Mouse (Mus musculus) B cell, adult (primary cell): ENCODE results near the gene Gpt2. TPM values are rescaled to one million over a fixed set of nuclear protein-coding genes. Genes with fewer than 3 reads are reported as not detected.

Experiments used
- total RNA-seq: library from RNA; stranded (reverse); gene quantifications from 4 replicates; pipeline ENCODE4 v1.2.4, GENCODE M21; 2023; ENCODE audit not compliant: inconsistent age

The Gpt2 gene
- 1.2 to 4.9 TPM (median 2.1 TPM) in 4 replicates for total RNA-seq

GRCm38 (mm10) chr8:85492125-85492875 lies at the start of gene Gpt2:
Gpt2 (plus strand) TSS chr8:85492576.

DNA sequence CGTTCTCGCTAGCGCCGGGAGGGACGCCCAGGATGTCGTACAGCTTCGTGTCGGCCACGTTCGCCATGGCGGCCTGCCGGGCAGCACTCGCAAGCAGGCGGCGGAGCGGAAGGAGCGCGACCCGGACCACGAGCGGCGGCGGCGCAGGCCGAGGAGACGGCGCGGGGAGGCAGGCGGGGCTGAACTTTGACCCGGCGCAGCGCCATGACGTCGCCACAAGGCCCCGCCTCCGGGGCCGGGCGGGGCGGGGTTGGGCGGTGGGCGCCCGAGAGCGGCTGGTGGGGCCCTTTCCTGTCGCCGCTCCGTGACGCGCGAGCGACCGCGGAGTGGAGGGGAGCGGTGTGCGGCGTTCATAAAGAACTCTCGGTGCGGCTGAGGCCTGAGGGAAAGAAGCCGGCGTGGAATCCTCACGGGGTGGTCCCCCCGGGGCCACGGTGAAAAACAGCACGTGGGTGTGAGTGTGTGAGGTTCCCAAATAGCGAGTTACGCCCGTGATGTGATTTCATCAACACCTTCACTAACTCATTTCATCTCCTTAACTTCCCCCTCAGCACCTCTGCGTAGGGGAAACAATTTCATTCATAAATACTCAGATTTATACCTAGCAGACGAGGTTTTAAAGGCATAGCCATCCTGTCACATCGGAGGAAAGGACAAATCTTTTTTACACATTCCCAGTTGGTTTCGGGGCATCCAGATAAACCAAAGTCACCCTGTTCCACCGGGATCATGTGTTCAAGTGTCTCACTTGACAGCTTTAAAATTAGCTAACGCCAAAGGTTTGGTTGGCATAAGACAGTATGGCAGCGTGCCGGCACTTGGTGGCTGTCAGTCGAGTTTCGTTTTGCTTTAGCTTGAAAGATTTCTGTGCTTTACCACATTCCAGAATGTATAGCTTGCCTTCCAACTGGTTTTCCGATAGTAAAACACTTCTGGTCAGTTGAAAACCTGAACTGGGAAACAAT lies 63.1 kb downstream of the Gpt2 start, which contains the start of gene Dnaja2:
Gene Dnaja2 (minus strand): TSS at position 164 of the 965 bp plus-strand sequence.

Other genes starting within 250 kb of the Gpt2 start
- 32.0 to 38.7 TPM (median 36.8 TPM) in 4 replicates for gene Orc6, start 192.9 kb upstream of the Gpt2 start, total RNA-seq
- 68.0 to 75.1 TPM (median 70.5 TPM) in 4 replicates for gene Vps35, start 192.8 kb upstream of the Gpt2 start, total RNA-seq
- gene Mylk3, start 106.2 kb upstream of the Gpt2 start, total RNA-seq: not detected in 4 replicates
- gene 4921524J17Rik, start 59.7 kb upstream of the Gpt2 start, total RNA-seq: 16.4 to 26.4 TPM (median 18.3 TPM) in 4 replicates
- 149 to 163 TPM (median 155 TPM) in 4 replicates for gene Dnaja2, start 62.8 kb downstream of the Gpt2 start, total RNA-seq
- 0.42 to 1.00 TPM (median 0.74 TPM) in 4 replicates for gene Neto2, start 208.3 kb downstream of the Gpt2 start, total RNA-seq